Mouse (Mus musculus) E14TG2a.4 (cell line): ENCODE results near the gene Ntmt1.

Experiments
- CTCF ChIP-seq: conservative IDR thresholded peaks from 2 replicates; pipeline ENCODE4 v1.5.1; 2014; ENCODE audit warnings: low read length
- POU5F1 ChIP-seq: IDR thresholded peaks from 2 replicates; pipeline ENCODE4 v1.6.1; 2014; ENCODE audit warnings: low read length, borderline replicate concordance

DNA sequence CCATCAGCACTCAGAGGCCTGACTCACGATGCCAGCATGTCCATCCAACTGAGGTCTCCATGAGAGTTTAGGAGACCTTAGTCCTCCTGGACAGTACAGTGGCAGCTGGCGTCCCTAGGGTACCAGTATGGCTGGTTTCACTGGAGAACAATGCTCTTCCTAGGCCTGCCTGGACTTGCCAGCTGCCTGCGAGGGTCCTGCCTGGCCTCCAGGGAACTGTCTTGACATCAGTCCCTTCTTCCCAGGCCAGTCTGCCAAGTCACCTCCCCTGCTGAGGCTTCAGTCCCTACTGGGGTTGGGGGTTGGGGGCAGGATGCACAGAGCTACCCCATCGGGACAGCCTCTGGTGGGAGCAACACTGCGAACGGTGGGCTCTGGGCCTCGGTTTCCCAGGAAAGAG, 15.6 kb upstream of the Ntmt1 start:
- TF ChIP-seq CTCF (no peak), POU5F1 (no peak)
